Mouse (Mus musculus) forebrain, postnatal 0 days (tissue): ENCODE measurements at regions not wholly inside any gene's neighbourhood (a gene's known extent, or its start where the extent isn't known, plus 50 kb on each side); places are given as distances from the start of the nearest gene placed in this dataset.

ENCODE experiments used
- ATAC-seq: fragments of 200-750 bp; cut with Nextera tagmentation; 2 replicates; pipeline ENCODE4 v1.8.0; 2017; ENCODE audit warnings: mild to moderate bottlenecking, moderate library complexity
- DNase-seq: peaks from one replicate; pipeline ENCODE4 v3.0.0-alpha.2; 2015
- H3K27ac ChIP-seq: fragments of 300-500 bp; sonication (generic); 2 replicates; pipeline ENCODE4 v1.5.1; 2014; ENCODE audit warnings: low read depth, mild to moderate bottlenecking, antibody characterized with exemption, low read length, moderate library complexity, mixed read lengths
- H3K27me3 ChIP-seq: fragments of 300-500 bp; sonication (generic); 2 replicates; pipeline ENCODE4 v1.6.1; 2014; ENCODE audit warnings: mild to moderate bottlenecking, low read length, mixed read lengths; ENCODE audit not compliant: insufficient read depth
- H3K36me3 ChIP-seq: fragments of 300-500 bp; sonication (generic); 2 replicates; pipeline ENCODE4 v1.6.1; 2014; ENCODE audit warnings: mild to moderate bottlenecking, moderate library complexity; ENCODE audit not compliant: insufficient read depth
- H3K4me1 ChIP-seq: fragments of 300-500 bp; sonication (generic); 2 replicates; pipeline ENCODE4 v1.6.1; 2014; ENCODE audit warnings: antibody characterized with exemption; ENCODE audit not compliant: insufficient read depth
- H3K4me2 ChIP-seq: fragments of 300-500 bp; sonication (generic); 2 replicates; pipeline ENCODE4 v1.6.1; 2014; ENCODE audit warnings: low read depth, mild to moderate bottlenecking, moderate library complexity
- H3K4me3 ChIP-seq: fragments of 300-500 bp; sonication (generic); 2 replicates; pipeline ENCODE4 v1.5.1; 2014; ENCODE audit warnings: low read depth, low read length, mixed read lengths
- H3K9ac ChIP-seq: fragments of 300-500 bp; sonication (generic); 2 replicates; pipeline ENCODE4 v1.6.1; 2014; ENCODE audit warnings: mild to moderate bottlenecking
- H3K9me3 ChIP-seq: fragments of 300-500 bp; sonication (generic); 2 replicates; pipeline ENCODE4 v1.6.1; 2016; ENCODE audit warnings: low read length
- CTCF ChIP-seq: sonication (generic); IDR thresholded peaks from 2 replicates; pipeline ENCODE4 v1.5.1; 2016; ENCODE audit warnings: antibody characterized with exemption, control low read depth, low read depth
- WGBS: fragments of 180-500 bp; shearing (Covaris S2); extraction: QIAGEN DNeasy Blood & Tissue Kit; methylation state at CpG from one replicate; pipeline ENCODE4 v1.1.7; 2014; 5-methylcytosine and 5-hydroxymethylcytosine counted together

- H3K27me3 ChIP-seq, result no peaks in the 10 kb centered on the region
- no peak for TF ChIP-seq CTCF
- no peak for DNase-seq
- no peak overlapping the region for H3K4me2 ChIP-seq
- 79% methylated on average over 9 of the region's 9 CpGs for WGBS
- H3K36me3 ChIP-seq, result no peaks in the 10 kb centered on the region
- H3K9ac ChIP-seq, result no peak overlapping the region
- H3K27ac ChIP-seq, result no peak overlapping the region
- ATAC-seq, result no peak
- no peak overlapping the region for H3K4me3 ChIP-seq
- no peaks in the 10 kb centered on the region for H3K4me1 ChIP-seq
- H3K9me3 ChIP-seq, result no peaks in the 10 kb centered on the region
Observed at GRCm38 (mm10) chr13:42358588-42358987, 57.3 kb downstream of the Edn1 start.

GRCm38 (mm10) chr13:42367655-42368554 lies 66.6 kb downstream of the Edn1 start:
- DNase-seq, result no peak
- TF ChIP-seq CTCF, result no peak
- no peak overlapping the region for H3K9ac ChIP-seq
- H3K4me1 ChIP-seq, result no peaks in the 10 kb centered on the region
- no peak for ATAC-seq
- 81% methylated on average over 7 of the region's 7 CpGs for WGBS
- no peaks in the 10 kb centered on the region for H3K36me3 ChIP-seq
- H3K4me3 ChIP-seq, result no peak overlapping the region
- no peak overlapping the region for H3K4me2 ChIP-seq
- no peaks in the 10 kb centered on the region for H3K9me3 ChIP-seq
- no peaks in the 10 kb centered on the region for H3K27me3 ChIP-seq
- no peak overlapping the region for H3K27ac ChIP-seq

GRCm38 (mm10) chr13:42369826-42370225 lies 68.5 kb downstream of the Edn1 start:
- no peaks in the 10 kb centered on the region for H3K27me3 ChIP-seq
- H3K4me1 ChIP-seq, result no peaks in the 10 kb centered on the region
- TF ChIP-seq CTCF, result no peak
- DNase-seq (no peak), ATAC-seq (no peak)
- no peak overlapping the region for H3K27ac ChIP-seq
- H3K9me3 ChIP-seq, result no peaks in the 10 kb centered on the region
- WGBS, result 97% methylated on average over 1 of the region's 1 CpGs
- H3K9ac ChIP-seq, result no peak overlapping the region
- H3K4me3 ChIP-seq, result no peak overlapping the region
- H3K4me2 ChIP-seq, result no peak overlapping the region
- no peaks in the 10 kb centered on the region for H3K36me3 ChIP-seq

GRCm38 (mm10) chr13:42372201-42372600 lies 70.9 kb downstream of the Edn1 start:
- H3K27me3 ChIP-seq, result no peaks in the 10 kb centered on the region
- no peak overlapping the region for H3K27ac ChIP-seq
- H3K4me2 ChIP-seq, result no peak overlapping the region
- no peak overlapping the region for H3K4me3 ChIP-seq
- 90% methylated on average over 4 of the region's 4 CpGs for WGBS
- TF ChIP-seq CTCF, result no peak
- H3K36me3 ChIP-seq, result no peaks in the 10 kb centered on the region
- no peaks in the 10 kb centered on the region for H3K9me3 ChIP-seq
- DNase-seq, result no peak
- H3K4me1 ChIP-seq, result no peaks in the 10 kb centered on the region
- no peak for ATAC-seq
- no peak overlapping the region for H3K9ac ChIP-seq

GRCm38 (mm10) chr13:42374181-42374596 lies 72.9 kb downstream of the Edn1 start:
- H3K27ac ChIP-seq, result no peak overlapping the region
- DNase-seq (no peak), ATAC-seq (no peak)
- no peaks in the 10 kb centered on the region for H3K4me1 ChIP-seq
- no peak overlapping the region for H3K9ac ChIP-seq
- no peaks in the 10 kb centered on the region for H3K9me3 ChIP-seq
- WGBS, result 81% methylated on average over 8 of the region's 8 CpGs
- H3K27me3 ChIP-seq, result no peaks in the 10 kb centered on the region
- H3K36me3 ChIP-seq, result no peaks in the 10 kb centered on the region
- TF ChIP-seq CTCF, result no peak
- no peak overlapping the region for H3K4me3 ChIP-seq
- no peak overlapping the region for H3K4me2 ChIP-seq

- ATAC-seq (no peak), DNase-seq (no peak)
- Histone ChIP-seq H3K27me3 (no peaks in the 10 kb centered on the region), H3K9me3 (no peaks in the 10 kb centered on the region), H3K4me2 (no peak overlapping the region), H3K9ac (no peak overlapping the region), H3K36me3 (no peaks in the 10 kb centered on the region), H3K27ac (no peak overlapping the region), H3K4me3 (no peak overlapping the region), H3K4me1 (no peaks in the 10 kb centered on the region)
- 76% methylated on average over 6 of the region's 6 CpGs for WGBS
- no peak for TF ChIP-seq CTCF
Observed at GRCm38 (mm10) chr13:42379675-42380074, 78.4 kb downstream of the Edn1 start.

- no peak for ATAC-seq
- Histone ChIP-seq H3K9me3 (no peaks in the 10 kb centered on the region), H3K27me3 (no peaks in the 10 kb centered on the region), H3K36me3 (no peaks in the 10 kb centered on the region), H3K27ac (no peak overlapping the region), H3K4me3 (no peak overlapping the region), H3K4me2 (no peak overlapping the region), H3K4me1 (no peaks in the 10 kb centered on the region), H3K9ac (no peak overlapping the region)
- WGBS, result 87% methylated on average over 4 of the region's 4 CpGs
- TF ChIP-seq CTCF, result no peak
- no peak for DNase-seq
Observed at GRCm38 (mm10) chr13:42383099-42383498, 81.8 kb downstream of the Edn1 start.
